Mouse (Mus musculus): Measurements from ENCODE around the gene Stk10.

Stk10 gene

DNA sequence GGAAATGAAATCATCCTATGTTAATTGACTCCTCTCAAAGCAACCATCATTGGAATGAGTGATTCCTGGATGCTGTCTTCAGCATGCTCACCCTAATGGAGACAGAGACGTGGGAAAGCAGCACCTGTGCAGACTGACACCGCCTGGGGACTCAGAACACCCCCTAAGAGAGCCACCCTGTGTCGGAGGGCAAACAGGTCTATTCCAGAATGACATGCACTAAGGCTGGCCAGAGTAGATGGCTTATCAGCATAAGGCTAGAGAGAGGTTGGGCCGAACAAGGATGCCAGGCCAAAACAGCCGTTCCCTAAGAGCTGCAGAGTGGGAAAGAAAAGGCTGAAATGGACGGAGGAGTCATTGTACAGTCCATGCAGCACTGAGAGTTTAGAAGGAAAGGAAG lies 93.0 kb downstream of the Stk10 start:
- DNase-seq (ENCODE audit: low read depth, low spot score): no peak

- no peak for DNase-seq (ENCODE audit: low read depth, low spot score)
Measured at GRCm38 (mm10) chr11:32627900-32628299, 94.8 kb downstream of the Stk10 start.

- DNase-seq (ENCODE audit: low read depth, low spot score): no peak
Measured at GRCm38 (mm10) chr11:32629713-32630211, 96.7 kb downstream of the Stk10 start.

GRCm38 (mm10) chr11:32632671-32633070 lies 99.6 kb downstream of the Stk10 start:
- no peak for DNase-seq (ENCODE audit: low read depth, low spot score)

- DNase-seq (ENCODE audit: low read depth, low spot score): peak; percentile 81
Measured at GRCm38 (mm10) chr11:32633542-32633941, 100.4 kb downstream of the Stk10 start.

DNA sequence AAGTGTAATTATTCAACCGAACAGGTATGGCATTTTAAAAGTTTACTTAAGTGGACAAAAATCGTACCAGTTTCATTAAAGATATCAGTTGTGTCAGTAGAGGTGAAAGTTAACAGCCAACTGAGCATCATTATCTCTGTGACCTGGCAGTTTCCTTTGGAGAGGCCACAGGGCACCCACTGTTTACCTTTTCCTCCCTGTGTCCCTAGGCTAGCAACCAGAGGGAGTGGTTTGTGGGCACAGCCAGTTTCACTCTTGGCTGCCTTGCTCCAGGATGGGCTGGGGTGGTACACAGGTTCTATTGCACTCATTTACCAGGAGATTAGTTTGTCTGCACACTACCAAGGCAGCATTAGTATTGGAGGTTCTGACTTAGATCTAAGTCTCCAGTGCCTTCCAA lies 101.0 kb downstream of the Stk10 start:
- no peak for DNase-seq (ENCODE audit: low read depth, low spot score)

- DNase-seq (ENCODE audit: low read depth, low spot score): no peak
Measured at GRCm38 (mm10) chr11:32634842-32635241, 101.7 kb downstream of the Stk10 start.

- DNase-seq (ENCODE audit: low read depth, low spot score): no peak
Measured at GRCm38 (mm10) chr11:32636275-32636674, 103.2 kb downstream of the Stk10 start.

DNA sequence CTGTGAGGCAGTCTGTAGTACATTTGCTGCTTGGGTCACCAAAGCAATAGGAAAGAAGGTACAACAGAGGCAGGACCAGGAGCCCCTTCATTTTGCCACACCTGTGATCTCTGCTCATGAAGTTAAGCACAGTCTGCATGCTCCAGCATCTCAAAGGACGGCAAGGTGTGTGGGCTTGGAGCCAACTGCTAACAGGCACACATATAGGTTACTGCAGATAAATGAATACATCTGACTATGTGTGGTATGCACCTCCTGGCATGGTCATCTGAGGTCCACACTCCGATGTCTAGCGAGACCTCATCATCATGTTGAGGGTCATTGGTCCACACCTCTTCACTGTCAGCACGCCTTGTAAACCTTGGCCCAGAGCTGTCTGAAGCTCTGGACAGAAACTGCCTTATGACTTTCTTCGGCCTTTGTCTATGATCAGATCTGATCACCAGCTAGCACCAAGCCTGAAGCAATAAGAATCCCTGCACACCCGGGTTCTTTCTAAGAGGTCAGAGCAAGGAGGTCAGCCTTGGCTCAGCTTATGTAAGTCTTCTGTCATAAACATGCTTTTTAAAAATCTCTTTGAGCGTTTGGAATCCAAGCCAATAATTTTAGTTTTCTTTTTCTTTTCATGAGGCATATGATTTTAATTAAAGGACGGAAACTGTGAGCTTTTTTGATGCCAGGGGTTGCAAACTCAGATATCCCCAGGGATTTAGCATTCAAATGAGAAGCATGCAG lies 105.6 kb downstream of the Stk10 start:
- DNase-seq (ENCODE audit: low read depth, low spot score): no peak

- DNase-seq (ENCODE audit: low read depth, low spot score): peak; percentile 47
Measured at GRCm38 (mm10) chr11:32640617-32641016, 107.5 kb downstream of the Stk10 start.

- peak; percentile 99 for DNase-seq (ENCODE audit: low read depth, low spot score)
Measured at GRCm38 (mm10) chr11:32642249-32642876, 109.3 kb downstream of the Stk10 start, which contains the start of gene Fbxw11. Gene Fbxw11, plus strand, starts transcription at chr11:32642724.

- DNase-seq (ENCODE audit: low read depth, low spot score): peak; percentile 42
Measured at GRCm38 (mm10) chr11:32642899-32643886, 110.1 kb downstream of the Stk10 start.

DNA sequence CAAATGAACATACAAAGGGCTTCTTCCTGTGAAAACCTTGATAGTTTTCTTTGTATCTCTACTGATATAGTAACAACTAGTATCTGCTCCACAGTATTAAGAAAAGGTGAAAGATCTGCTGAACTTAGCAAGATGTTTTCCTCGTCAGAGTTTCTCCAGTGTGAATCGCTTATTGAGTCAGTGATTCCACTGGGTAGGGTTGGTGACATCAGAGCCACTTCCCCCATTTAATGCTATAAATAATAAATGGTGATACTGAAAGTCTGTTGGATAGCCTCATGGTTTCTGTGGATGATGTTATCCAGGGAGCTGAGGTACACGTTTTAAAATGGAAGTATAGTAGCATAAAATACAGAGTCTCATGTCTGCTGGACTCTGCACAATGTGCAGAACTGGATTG lies 110.9 kb downstream of the Stk10 start:
- DNase-seq (ENCODE audit: low read depth, low spot score): no peak

GRCm38 (mm10) chr11:32647265-32647664 lies 114.2 kb downstream of the Stk10 start:
- DNase-seq (ENCODE audit: low read depth, low spot score): no peak

DNA sequence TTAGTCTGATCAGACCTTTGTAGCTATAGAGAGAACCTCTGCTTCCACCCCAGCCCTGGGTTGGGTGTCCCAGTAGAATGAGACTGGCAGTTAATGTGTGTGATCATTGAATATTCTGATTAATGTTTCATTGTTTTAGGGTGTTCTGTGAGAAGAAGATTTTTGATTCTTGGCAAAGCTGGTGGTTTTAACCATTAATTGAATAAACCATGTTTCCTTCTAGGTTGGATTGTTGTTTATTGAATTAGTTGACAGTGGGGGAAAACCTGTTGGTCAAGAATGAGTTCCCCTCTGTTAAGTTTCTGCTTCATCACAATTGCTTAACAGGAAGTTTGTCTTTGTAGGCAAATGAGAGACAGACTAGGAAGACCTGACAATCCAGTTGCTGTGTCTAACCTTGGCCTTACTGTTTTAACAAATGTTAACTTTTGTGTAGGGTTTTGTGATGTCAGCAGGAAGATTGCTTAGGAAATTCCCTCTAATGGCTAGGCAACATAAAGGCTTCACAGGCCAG lies 117.2 kb downstream of the Stk10 start:
- DNase-seq (ENCODE audit: low read depth, low spot score): no peak

GRCm38 (mm10) chr11:32650893-32651590 lies 117.9 kb downstream of the Stk10 start:
- peak; percentile 53 for DNase-seq (ENCODE audit: low read depth, low spot score)

- no peak for DNase-seq (ENCODE audit: low read depth, low spot score)
Measured at GRCm38 (mm10) chr11:32651723-32652122, 118.6 kb downstream of the Stk10 start.

DNA sequence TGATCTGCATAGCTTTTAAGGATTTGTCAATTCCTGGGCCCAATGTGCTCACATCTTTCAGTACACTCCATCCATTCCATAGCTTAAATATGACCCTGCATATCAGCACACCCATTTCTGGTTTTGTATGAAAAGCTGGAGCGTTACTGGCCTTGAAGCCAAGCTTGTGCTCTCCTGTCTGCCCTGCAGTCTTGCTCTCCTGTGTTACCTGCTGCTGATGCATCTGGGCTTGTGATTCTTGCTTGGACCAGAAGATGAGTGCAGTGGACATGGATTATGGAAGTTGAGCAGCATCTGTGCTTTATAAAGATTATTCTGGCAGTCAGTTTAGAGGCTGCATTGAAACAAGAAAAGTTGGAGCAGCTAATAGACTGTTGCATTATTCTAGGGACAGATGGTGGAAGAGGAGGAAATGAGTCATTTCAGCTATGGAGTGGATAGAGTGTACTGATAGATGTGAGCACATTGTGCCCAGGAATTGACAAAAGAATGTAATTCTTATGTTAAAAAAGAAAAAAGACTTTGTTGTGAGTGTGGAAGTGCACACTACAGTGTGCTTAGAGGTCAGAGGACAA lies 129.1 kb downstream of the Stk10 start:
- no peak for DNase-seq (ENCODE audit: low read depth, low spot score)

DNA sequence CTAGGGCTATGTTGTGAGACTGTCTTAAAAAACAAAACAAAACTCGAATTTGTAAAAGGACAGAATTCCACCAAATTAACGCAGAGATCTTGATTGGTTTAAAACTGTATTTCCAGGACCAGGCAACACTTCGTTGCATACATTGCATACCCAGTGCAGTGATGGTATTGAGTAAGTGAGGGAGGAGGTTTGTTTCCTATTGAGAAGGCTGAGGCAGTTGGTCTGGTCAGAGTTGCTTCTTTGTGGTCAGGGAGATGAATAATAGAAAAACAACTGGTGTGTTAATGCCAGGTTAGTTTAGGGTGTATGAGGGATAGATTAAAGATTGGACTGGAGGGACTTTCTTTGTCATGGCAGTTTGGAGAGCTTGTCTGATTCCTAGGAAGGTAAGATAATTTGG lies 132.5 kb downstream of the Stk10 start:
- no peak for DNase-seq (ENCODE audit: low read depth, low spot score)

DNA sequence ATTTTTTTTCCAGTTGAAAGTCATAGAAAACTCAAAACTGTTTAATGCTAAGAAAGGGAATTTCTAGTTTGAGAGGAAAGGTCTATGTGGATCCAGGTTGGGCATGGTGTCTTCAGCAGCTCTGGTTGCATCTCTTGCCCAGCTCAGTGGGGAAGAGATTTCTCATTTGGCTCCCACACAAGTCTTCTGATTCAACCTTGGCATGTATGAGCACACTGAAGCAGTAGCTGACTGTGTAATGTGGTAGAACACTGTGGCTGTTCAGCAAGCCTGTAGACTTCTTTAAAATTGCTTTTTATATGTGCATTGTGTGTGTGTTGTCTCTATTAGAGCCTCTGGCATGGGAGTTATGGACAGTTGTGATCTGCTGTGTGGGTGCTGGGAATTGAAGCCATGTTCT lies 133.9 kb downstream of the Stk10 start:
- no peak for DNase-seq (ENCODE audit: low read depth, low spot score)

DNA sequence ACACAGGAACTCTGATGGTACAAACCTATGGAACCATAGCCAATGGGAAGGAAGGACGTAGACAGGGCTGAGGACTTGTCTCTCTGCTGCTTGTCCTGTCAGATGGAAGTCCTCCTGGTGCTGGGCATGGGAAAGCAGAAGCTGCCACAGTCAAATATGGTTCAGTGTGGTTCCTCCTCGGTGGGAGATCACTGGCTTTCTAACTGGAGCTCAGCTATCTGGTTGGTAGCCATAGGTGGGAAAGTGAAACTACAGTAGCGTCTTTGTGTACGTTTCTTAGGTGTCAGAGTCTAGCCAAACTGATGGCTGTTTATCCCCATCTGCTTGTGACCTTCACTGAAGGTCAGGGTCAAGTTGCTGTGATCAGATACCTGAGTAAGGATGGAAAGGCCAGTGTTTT lies 138.4 kb downstream of the Stk10 start:
- peak; percentile 37 for DNase-seq (ENCODE audit: low read depth, low spot score)
